Mouse (Mus musculus) midbrain, embryonic 11.5 days (tissue): ENCODE data around the gene Zkscan8. TPM values are rescaled to one million over a fixed set of nuclear protein-coding genes. Genes with fewer than 3 reads are reported as not detected.
A peak's percentile ranks its signal among the peaks of the same experiment; 100 is the strongest.
"Not testable (repeated sequence)": the region's sequence is repeated elsewhere in the genome, so short reads cannot be mapped to it uniquely, and the experiment has no call there.

ENCODE experiments used
- ATAC-seq: fragments of 200-750 bp; cut with Nextera tagmentation; 2 replicates; pipeline ENCODE4 v1.8.0; 2017; ENCODE audit warnings: moderate TSS enrichment, moderate library complexity; ENCODE audit not compliant: low FRiP score
- DNase-seq: peaks from one replicate; pipeline ENCODE4 v3.0.0; 2015; ENCODE audit warnings: low spot score; ENCODE audit errors: missing footprints
- H3K27ac ChIP-seq: fragments of 300-500 bp; sonication (generic); 2 replicates; pipeline ENCODE4 v1.5.1; 2014; ENCODE audit warnings: low read depth, low read length
- H3K27me3 ChIP-seq: fragments of 300-500 bp; sonication (generic); 2 replicates; pipeline ENCODE4 v1.6.1; 2014; ENCODE audit warnings: mild to moderate bottlenecking, low read length, moderate library complexity, mixed read lengths; ENCODE audit not compliant: control insufficient read depth, insufficient read depth
- H3K36me3 ChIP-seq: fragments of 300-500 bp; sonication (generic); 2 replicates; pipeline ENCODE4 v1.6.1; 2014; ENCODE audit warnings: mild to moderate bottlenecking, low read length, moderate library complexity, mixed read lengths; ENCODE audit not compliant: control insufficient read depth, insufficient read depth
- H3K4me1 ChIP-seq: fragments of 300-500 bp; sonication (generic); 2 replicates; pipeline ENCODE4 v1.6.1; 2014; ENCODE audit warnings: low read length; ENCODE audit not compliant: control insufficient read depth, insufficient read depth
- H3K4me2 ChIP-seq: fragments of 300-500 bp; sonication (generic); 2 replicates; pipeline ENCODE4 v1.6.1; 2014; ENCODE audit warnings: mild to moderate bottlenecking, moderate library complexity
- H3K4me3 ChIP-seq: fragments of 300-500 bp; sonication (generic); 2 replicates; pipeline ENCODE4 v1.5.1; 2014; ENCODE audit warnings: low read depth, low read length
- H3K9ac ChIP-seq: fragments of 300-500 bp; sonication (generic); 2 replicates; pipeline ENCODE4 v1.6.1; 2014; ENCODE audit warnings: low read length
- H3K9me3 ChIP-seq: fragments of 300-500 bp; sonication (generic); 2 replicates; pipeline ENCODE4 v1.6.1; 2016; ENCODE audit warnings: low read length; ENCODE audit not compliant: control insufficient read depth
- WGBS: fragments of 180-500 bp; shearing (Covaris S2); extraction: QIAGEN DNeasy Blood & Tissue Kit; methylation state at CpG from one replicate; pipeline ENCODE4 v1.1.7; 2014; 5-methylcytosine and 5-hydroxymethylcytosine counted together
- polyA plus RNA-seq: library from polyadenylated mRNA; unstranded; fragments of >200 nt; fragmentation: Nextera tagmentation; extraction: Ambion mirVana; gene quantifications from 2 replicates; pipeline ENCODE4 v1.2.1, GENCODE M21; 2014

Zkscan8 gene
- 10.6 and 11.1 TPM in 2 replicates for polyA plus RNA-seq

DNA sequence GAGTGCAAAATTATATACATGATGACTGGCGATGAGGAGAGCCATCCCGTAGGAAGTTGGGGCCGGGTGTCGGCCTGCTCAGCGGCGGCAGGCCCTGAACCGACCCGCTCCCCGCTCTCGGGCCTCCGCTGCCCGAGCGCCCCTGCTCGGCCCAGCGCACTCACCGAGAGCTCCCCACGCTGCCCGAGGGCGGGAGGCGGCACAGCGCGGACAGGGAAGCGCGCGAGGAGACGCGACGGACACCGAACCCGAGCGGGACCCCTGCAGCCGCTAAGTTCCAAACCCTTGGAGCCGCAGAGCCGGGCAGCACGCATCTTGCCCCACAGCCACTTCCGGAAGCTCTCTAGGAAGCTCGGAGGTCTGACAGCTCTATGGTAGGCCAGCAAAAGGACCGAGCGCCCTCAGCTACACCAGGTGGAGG lies at the start of gene Zkscan8:
Gene Zkscan8 (minus strand): TSS at position 340 of the 421 bp plus-strand sequence.
- H3K9ac ChIP-seq: peak within 1 kb of the TSS; percentile 98
- peak within 1 kb of the TSS; percentile 90 for H3K27ac ChIP-seq
- DNase-seq (peak; percentile 99), ATAC-seq (peak; percentile 99)
- H3K27me3 ChIP-seq: no peaks in the 10 kb centered on the region
- H3K9me3 ChIP-seq: no peaks in the 10 kb centered on the region
- under 1% methylated on average over 39 of the region's 39 CpGs for WGBS
- H3K4me2 ChIP-seq: peak within 1 kb of the TSS; percentile 62
- H3K4me3 ChIP-seq: peak within 1 kb of the TSS; percentile 84
- 0 out of 2 replicates have a peak, but pooled peaks cover 2% of the 10 kb centered on the region for H3K4me1 ChIP-seq
- peaks cover 2% of the 10 kb centered on the region; the same call in 1 of the 2 replicates for H3K36me3 ChIP-seq

DNA sequence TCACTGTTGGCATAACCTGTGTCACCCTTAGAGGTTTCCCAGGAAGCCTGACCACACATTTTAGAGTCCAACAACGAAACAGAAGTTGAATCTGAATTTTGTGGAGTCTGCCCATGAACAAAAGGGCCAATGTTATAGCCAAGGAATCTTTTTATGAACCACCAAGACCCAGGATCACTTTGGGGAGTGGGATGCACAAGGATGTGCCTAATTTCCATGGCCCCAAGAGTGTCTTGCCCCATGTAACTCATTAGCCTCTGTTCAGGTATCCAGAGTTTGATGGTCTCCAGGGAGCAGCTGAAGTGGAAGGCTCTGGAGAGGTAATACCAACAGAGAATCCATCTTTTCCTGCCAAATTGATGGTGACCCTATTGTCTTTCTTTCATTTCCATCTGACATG lies 28.9 kb upstream of the Zkscan8 start, which contains the start of gene Olfr1535:
Gene Olfr1535 (minus strand): TSS at position 101 of the 400 bp plus-strand sequence.
- ATAC-seq (no peak), DNase-seq (no peak)
- Histone ChIP-seq H3K27me3 (no peaks in the 10 kb centered on the region), H3K4me3 (no peak within 1 kb of the TSS), H3K9ac (no peak within 1 kb of the TSS), H3K4me2 (no peak within 1 kb of the TSS), H3K4me1 (no peaks in the 10 kb centered on the region), H3K36me3 (no peaks in the 10 kb centered on the region), H3K27ac (no peak within 1 kb of the TSS), H3K9me3 (no peaks in the 10 kb centered on the region)
- 61% methylated on average over 1 of the region's 1 CpGs for WGBS

DNA sequence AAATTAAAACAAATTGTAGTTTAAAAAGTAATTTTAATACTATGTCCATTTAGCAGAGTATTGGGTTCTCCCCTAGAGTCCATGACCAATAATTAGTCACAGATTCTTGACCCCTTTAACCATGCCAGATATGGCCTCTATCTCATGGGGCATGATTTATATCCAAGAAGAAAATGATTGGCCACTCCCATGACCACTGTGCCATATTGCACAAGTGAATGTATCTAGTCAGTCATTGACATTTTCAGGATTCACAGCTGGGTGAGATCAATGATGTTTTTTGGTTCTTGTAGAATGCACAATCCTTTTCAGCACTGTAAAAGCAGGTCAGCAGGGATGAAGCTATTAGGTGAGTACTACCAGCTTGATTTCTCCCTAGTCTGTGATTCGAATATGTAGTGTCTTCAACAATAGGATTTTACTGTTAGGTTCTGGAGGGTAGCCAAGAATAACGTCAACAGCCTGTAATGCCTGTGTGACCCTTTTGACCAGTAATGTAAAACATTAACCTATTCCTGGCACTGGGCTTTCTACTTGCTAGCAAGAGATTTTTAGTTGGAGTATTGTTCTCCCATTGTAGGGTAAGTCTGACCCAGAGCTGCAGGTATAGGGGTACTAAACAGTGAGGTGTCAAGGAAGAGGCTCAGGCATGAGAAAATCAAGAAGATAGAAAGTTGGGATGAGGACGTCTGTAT lies 19.6 kb upstream of the Zkscan8 start:
- Histone ChIP-seq H3K9me3 (no peaks in the 10 kb centered on the region), H3K27me3 (no peaks in the 10 kb centered on the region), H3K4me2 (no peak overlapping the region), H3K9ac (no peak overlapping the region), H3K4me3 (no peak overlapping the region), H3K4me1 (no peaks in the 10 kb centered on the region), H3K36me3 (no peaks in the 10 kb centered on the region), H3K27ac (no peak overlapping the region)
- no peak for DNase-seq
- no peak for ATAC-seq
- 71% methylated on average over 3 of the region's 3 CpGs for WGBS

DNA sequence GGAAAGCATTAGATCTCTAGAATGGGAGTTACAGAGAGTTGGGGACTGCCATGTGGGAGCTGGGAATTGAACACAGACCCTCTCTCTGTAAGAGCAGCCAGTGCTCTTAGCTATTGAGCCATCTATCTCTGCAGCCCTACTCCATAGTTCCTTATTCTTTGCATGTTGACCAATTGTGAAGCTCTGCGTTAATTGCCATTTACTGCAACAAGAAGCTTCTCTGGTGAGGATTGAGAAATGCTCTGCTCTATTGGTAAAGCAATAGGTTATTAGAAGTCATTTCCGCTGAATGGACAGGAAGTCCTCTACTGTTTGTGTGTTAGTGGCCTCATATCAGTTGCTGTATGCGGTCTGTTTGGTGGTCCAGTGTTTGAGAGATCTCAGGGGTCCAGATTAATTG lies 18.6 kb upstream of the Zkscan8 start:
- Histone ChIP-seq H3K4me3 (no peak overlapping the region), H3K27me3 (no peaks in the 10 kb centered on the region), H3K9me3 (no peaks in the 10 kb centered on the region), H3K36me3 (no peaks in the 10 kb centered on the region), H3K4me2 (no peak overlapping the region), H3K4me1 (no peaks in the 10 kb centered on the region), H3K27ac (no peak overlapping the region), H3K9ac (no peak overlapping the region)
- ATAC-seq: no peak
- no peak for DNase-seq
- WGBS: 94% methylated on average over 3 of the region's 3 CpGs

DNA sequence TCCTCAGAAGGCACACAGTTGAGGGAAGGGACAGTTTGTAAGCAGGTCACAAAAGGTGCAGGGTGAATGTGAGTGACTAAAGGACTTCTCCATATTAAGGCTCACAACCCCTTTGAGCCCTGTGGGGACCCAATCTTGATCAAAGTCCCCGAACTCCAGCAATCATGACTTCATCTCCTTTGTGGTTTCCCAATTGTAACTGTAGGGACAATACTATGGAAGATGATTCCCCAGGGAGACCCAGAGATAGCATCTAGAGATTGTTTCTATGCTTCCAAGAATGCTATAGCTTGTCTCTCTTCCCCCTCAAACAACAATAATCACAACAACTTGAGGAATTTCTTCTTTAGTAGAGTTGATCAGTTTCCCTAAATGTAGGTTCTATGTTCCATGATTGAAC lies 11.8 kb upstream of the Zkscan8 start, which contains the start of gene Olfr1366:
Gene Olfr1366 (minus strand): TSS at position 101 of the 400 bp plus-strand sequence.
- no peaks in the 10 kb centered on the region for H3K9me3 ChIP-seq
- no peak within 1 kb of the TSS for H3K27ac ChIP-seq
- no peak within 1 kb of the TSS for H3K9ac ChIP-seq
- no peaks in the 10 kb centered on the region for H3K36me3 ChIP-seq
- no peaks in the 10 kb centered on the region for H3K27me3 ChIP-seq
- no peak for ATAC-seq
- no peak for DNase-seq
- WGBS: 68% methylated on average over 1 of the region's 1 CpGs
- H3K4me3 ChIP-seq: no peak within 1 kb of the TSS
- no peak within 1 kb of the TSS for H3K4me2 ChIP-seq
- no peaks in the 10 kb centered on the region for H3K4me1 ChIP-seq

DNA sequence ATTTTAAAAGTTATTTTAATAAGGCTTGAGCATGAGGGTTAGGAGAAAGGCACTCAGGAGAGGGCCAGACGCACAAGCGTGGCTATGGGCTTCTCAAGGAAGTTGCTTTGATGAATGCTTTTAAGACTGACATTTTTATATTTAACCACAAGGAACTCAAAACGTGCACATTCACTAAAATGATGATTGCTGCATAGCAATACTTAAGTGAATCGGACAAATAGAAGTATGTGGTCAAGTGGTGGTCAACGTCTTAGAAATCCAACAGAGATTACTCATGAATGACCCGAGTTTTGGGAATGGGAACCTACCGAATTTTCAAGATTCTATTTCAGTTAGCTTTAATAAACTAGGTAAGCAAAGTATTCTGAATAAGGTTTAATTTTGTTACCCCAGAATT lies 784 bp downstream of the Zkscan8 start:
- H3K4me2 ChIP-seq: peak overlapping the region; percentile 62
- peak overlapping the region; percentile 44; the same call in 1 of the 2 replicates for H3K9ac ChIP-seq
- peak overlapping the region; percentile 84; the same call in 1 of the 2 replicates for H3K4me3 ChIP-seq
- no peaks in the 10 kb centered on the region for H3K27me3 ChIP-seq
- no peak for ATAC-seq
- no peak overlapping the region for H3K27ac ChIP-seq
- 0 out of 2 replicates have a peak, but pooled peaks cover 2% of the 10 kb centered on the region for H3K4me1 ChIP-seq
- H3K36me3 ChIP-seq: peaks cover 3% of the 10 kb centered on the region; the same call in 1 of the 2 replicates
- no peaks in the 10 kb centered on the region for H3K9me3 ChIP-seq
- WGBS: 55% methylated on average over 7 of the region's 7 CpGs
- DNase-seq: peak; percentile 88

DNA sequence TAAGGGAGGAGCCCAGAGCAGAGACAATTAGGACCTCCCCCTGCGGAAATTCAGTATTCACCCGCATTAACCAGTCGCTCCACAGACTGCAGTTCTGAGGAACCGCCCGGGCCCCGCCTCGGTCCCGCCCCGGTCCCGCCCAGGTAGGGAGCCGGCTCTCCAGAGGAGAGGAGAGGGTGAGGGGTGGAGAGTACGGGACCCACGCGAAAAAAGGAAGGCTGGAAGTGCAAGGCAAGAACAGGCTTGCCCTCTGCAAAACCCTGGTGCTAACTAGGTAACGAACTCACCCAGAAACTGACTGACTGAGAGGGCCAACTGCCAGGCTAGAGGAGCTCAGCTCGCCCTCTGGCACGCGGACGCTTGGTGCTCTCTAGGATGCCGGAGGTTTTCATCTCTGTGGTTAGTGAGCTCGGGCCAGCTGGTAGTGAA lies 24.7 kb downstream of the Zkscan8 start:
- H3K27ac ChIP-seq: peak overlapping the region; percentile 54; the same call in 1 of the 2 replicates
- no peaks in the 10 kb centered on the region for H3K36me3 ChIP-seq
- peak overlapping the region; percentile 67 for H3K4me3 ChIP-seq
- peak overlapping the region; percentile 48 for H3K4me2 ChIP-seq
- no peaks in the 10 kb centered on the region for H3K27me3 ChIP-seq
- peak; percentile 98 for DNase-seq
- no peaks in the 10 kb centered on the region for H3K9me3 ChIP-seq
- H3K9ac ChIP-seq: peak overlapping the region; percentile 80
- peak; percentile 99 for ATAC-seq
- peaks cover 5% of the 10 kb centered on the region; the same call in 1 of the 2 replicates for H3K4me1 ChIP-seq
- under 1% methylated on average over 21 of the region's 21 CpGs for WGBS

DNA sequence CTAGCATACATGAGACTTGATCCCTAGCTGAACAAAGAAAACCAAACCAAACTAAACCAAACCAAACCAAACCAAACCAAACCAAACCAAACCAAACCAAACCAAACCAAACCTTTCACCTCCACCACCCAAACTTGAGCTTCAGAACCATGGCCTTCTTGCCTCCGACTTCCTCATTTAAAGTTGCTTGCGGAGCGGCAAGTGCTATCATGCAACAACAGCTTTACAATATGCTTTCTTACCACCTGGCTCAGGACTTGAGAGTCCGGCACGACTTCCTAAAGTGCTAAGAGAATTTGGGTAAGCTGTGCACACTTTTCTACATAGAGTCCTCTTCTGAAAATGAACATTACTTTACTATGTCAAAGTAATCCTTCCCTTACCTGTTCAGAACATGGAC lies 28.6 kb downstream of the Zkscan8 start:
- DNase-seq: no peak
- ATAC-seq: no peak
- no peak overlapping the region for H3K9ac ChIP-seq
- peaks cover 5% of the 10 kb centered on the region; the same call in 1 of the 2 replicates for H3K4me1 ChIP-seq
- no peaks in the 10 kb centered on the region for H3K27me3 ChIP-seq
- H3K9me3 ChIP-seq: no peaks in the 10 kb centered on the region
- H3K36me3 ChIP-seq: no peaks in the 10 kb centered on the region
- no peak overlapping the region for H3K27ac ChIP-seq
- H3K4me2 ChIP-seq: no peak overlapping the region
- H3K4me3 ChIP-seq: no peak overlapping the region
- 89% methylated on average over 5 of the region's 5 CpGs for WGBS

DNA sequence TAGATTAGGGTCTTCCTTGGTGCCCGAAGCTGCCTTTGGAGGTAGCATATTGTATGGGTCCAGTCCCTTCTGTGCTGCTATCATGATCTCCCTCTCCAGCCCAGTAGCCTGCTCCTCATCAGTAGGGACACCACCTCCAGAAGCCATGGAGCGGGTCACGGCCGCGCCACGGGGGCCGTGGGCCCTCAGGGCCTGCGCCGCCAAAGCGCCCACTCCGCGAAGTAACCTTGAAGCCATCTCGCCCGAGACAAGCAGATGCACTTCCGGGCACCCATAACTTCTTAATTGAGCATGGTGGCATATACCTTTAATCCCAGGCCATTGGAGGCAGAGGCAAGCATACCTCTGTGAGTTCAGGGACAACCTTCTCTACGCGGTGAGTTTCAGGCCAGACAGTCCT lies 29.7 kb downstream of the Zkscan8 start, which contains the start of gene Gm11273:
Gene Gm11273 (minus strand): TSS at position 237 of the 400 bp plus-strand sequence.
- not testable (repeated sequence) for H3K9ac ChIP-seq, H3K4me3 ChIP-seq, DNase-seq, H3K27me3 ChIP-seq, H3K27ac ChIP-seq, H3K36me3 ChIP-seq, H3K9me3 ChIP-seq, H3K4me1 ChIP-seq, ATAC-seq, H3K4me2 ChIP-seq
- WGBS: 94% methylated on average over 17 of the region's 17 CpGs
